Mouse (Mus musculus) intestine, postnatal 0 days (tissue): ENCODE results near the gene Orai3. TPM values are rescaled to one million over a fixed set of nuclear protein-coding genes. Genes with fewer than 3 reads are reported as not detected.

Experiments used
- ATAC-seq: fragments of 200-750 bp; cut with Nextera tagmentation; 2 replicates; pipeline ENCODE4 v1.8.0; 2017; ENCODE audit warnings: mild to moderate bottlenecking, moderate TSS enrichment, moderate library complexity
- H3K27ac ChIP-seq: fragments of 300-500 bp; sonication (generic); 2 replicates; pipeline ENCODE4 v1.5.1; 2014; ENCODE audit warnings: mild to moderate bottlenecking, low read depth, low read length, moderate library complexity
- H3K27me3 ChIP-seq: fragments of 300-500 bp; sonication (generic); replicated peaks from 2 replicates; pipeline ENCODE4 v1.6.1; 2014; ENCODE audit warnings: low read length, mixed read lengths; ENCODE audit not compliant: control insufficient read depth, insufficient read depth
- H3K36me3 ChIP-seq: fragments of 300-500 bp; sonication (generic); 2 replicates; pipeline ENCODE4 v1.6.1; 2014; ENCODE audit warnings: mild to moderate bottlenecking, moderate library complexity; ENCODE audit not compliant: control insufficient read depth, insufficient read depth
- H3K4me1 ChIP-seq: fragments of 300-500 bp; sonication (generic); replicated peaks from 2 replicates; pipeline ENCODE4 v1.6.1; 2014; ENCODE audit warnings: antibody characterized with exemption, low read length, mixed read lengths; ENCODE audit not compliant: control insufficient read depth, insufficient read depth
- H3K4me2 ChIP-seq: fragments of 300-500 bp; sonication (generic); replicated peaks from 2 replicates; pipeline ENCODE4 v1.6.1; 2014; ENCODE audit warnings: low read depth, mild to moderate bottlenecking, moderate library complexity
- H3K4me3 ChIP-seq: fragments of 300-500 bp; sonication (generic); 2 replicates; pipeline ENCODE4 v1.5.1; 2014; ENCODE audit warnings: low read depth, low read length
- H3K9ac ChIP-seq: fragments of 300-500 bp; sonication (generic); 2 replicates; pipeline ENCODE4 v1.6.1; 2014; ENCODE audit warnings: mild to moderate bottlenecking, low read depth, low read length
- H3K9me3 ChIP-seq: fragments of 300-500 bp; sonication (generic); 2 replicates; pipeline ENCODE4 v1.6.1; 2016; ENCODE audit warnings: mixed run types; ENCODE audit not compliant: control insufficient read depth
- CTCF ChIP-seq: sonication (generic); IDR thresholded peaks from 2 replicates; pipeline ENCODE4 v1.5.1; 2016; ENCODE audit warnings: low read depth, mild to moderate bottlenecking, control low read depth, antibody characterized with exemption, moderate library complexity
- WGBS: fragments of 180-500 bp; shearing (Covaris S2); extraction: QIAGEN DNeasy Blood & Tissue Kit; methylation state at CpG from one replicate; pipeline ENCODE4 v1.1.7; 2014; 5-methylcytosine and 5-hydroxymethylcytosine counted together
- polyA plus RNA-seq: library from polyadenylated mRNA; unstranded; fragments of >200 nt; fragmentation: Nextera tagmentation; extraction: Ambion mirVana; gene quantifications from 2 replicates; pipeline ENCODE4 v1.2.1, GENCODE M21; 2015

Gene Orai3
- polyA plus RNA-seq, 1 experiment from 2014 or later = 18.7 TPM

DNA sequence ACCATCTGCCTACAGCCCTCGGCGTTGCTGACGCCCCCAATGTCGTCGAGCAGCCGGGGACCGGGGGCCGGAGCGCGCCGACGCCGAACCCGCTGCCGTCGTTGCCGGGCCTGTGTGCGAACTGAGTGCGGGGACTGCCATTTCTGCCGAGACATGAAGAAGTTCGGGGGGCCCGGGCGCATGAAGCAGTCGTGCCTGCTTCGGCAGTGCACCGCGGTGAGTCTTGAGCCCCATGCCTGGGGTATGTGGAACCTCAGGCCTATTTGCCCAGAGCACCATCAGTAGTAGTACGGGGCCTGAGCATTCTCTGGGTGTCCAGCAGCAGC, 21.4 kb upstream of the Orai3 start:
- Histone ChIP-seq H3K27me3 (no peaks in the 10 kb centered on the region), H3K9ac (no peak overlapping the region), H3K4me2 (no peak overlapping the region), H3K9me3 (no peaks in the 10 kb centered on the region), H3K4me1 (0 out of 2 replicates have a peak, but pooled peaks cover 2% of the 10 kb centered on the region), H3K36me3 (peaks cover 52% of the 10 kb centered on the region), H3K4me3 (no peak overlapping the region), H3K27ac (no peak overlapping the region)
- WGBS = 90% methylated on average over 28 of the region's 28 CpGs
- ATAC-seq = no peak
- no peak for TF ChIP-seq CTCF

DNA sequence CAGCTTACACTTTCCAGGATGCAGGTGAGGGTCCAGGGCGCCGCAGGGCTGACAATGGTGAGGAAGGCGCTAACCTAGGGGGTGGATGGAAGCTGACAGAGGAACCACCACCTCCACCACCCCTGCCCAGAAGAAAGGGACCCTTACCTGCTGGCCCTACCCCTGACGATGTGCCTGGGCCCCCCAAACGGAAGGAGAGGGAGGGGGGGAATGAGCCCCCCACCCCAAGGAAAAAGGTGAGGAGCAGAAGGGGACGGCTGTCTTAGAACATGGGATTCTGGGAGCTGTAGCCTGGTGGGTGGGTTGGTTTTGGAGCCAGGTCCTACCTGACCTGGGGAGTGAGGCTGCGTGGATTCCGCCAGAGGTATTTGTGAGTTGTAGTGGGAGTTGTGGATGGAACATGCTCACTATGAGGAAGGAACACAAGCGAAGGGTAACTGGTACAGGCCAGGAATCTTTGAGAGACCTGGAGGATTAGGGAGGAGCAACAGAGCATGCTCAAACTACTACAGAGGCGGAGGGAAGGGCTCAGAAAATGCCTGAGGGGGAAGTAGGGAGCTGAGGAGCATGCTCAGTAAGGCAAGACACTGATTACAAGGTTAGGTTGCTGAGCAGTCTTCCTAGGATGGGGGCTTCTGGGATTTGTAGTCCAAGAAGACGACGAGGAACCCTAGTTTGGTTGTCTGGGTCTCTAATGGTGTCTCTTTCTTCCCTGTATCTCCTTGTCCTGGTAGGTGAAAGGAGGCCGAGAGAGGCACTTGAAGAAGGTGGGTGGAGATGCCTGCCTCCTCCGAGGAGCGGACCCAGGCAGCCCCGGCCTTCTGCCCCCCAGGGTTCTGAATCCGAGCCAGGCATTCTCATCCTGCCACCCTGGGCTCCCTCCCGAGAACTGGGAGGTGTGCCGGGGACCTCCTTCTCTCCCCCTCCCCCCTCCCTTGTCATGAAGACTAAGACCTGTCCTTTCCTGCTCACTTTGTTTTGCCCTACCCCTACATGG, 19.2 kb upstream of the Orai3 start:
- Histone ChIP-seq H3K27me3 (no peaks in the 10 kb centered on the region), H3K9me3 (no peaks in the 10 kb centered on the region), H3K27ac (no peak overlapping the region), H3K36me3 (peaks cover 72% of the 10 kb centered on the region), H3K9ac (no peak overlapping the region), H3K4me2 (no peak overlapping the region), H3K4me3 (no peak overlapping the region), H3K4me1 (no peaks in the 10 kb centered on the region)
- ATAC-seq = no peak
- TF ChIP-seq CTCF = no peak
- 88% methylated on average over 19 of the region's 19 CpGs for WGBS

GRCm38 (mm10) chr7:127751619-127752018, 18.0 kb upstream of the Orai3 start:
- 86% methylated on average over 5 of the region's 5 CpGs for WGBS

GRCm38 (mm10) chr7:127752069-127752468, 17.5 kb upstream of the Orai3 start:
- Histone ChIP-seq H3K4me2 (no peak overlapping the region), H3K36me3 (peaks cover 81% of the 10 kb centered on the region), H3K27me3 (no peaks in the 10 kb centered on the region), H3K9me3 (no peaks in the 10 kb centered on the region), H3K27ac (no peak overlapping the region), H3K9ac (no peak overlapping the region), H3K4me1 (no peaks in the 10 kb centered on the region), H3K4me3 (no peak overlapping the region)
- no peak for ATAC-seq
- 92% methylated on average over 27 of the region's 27 CpGs for WGBS
- no peak for TF ChIP-seq CTCF

More at GRCm38 (mm10) chr7:127751619-127752018, 18.0 kb upstream of the Orai3 start:
- no peak for TF ChIP-seq CTCF
- peaks cover 77% of the 10 kb centered on the region for H3K36me3 ChIP-seq
- no peaks in the 10 kb centered on the region for H3K27me3 ChIP-seq
- no peak overlapping the region for H3K4me3 ChIP-seq
- no peaks in the 10 kb centered on the region for H3K9me3 ChIP-seq
- no peak overlapping the region for H3K27ac ChIP-seq
- H3K4me2 ChIP-seq = no peak overlapping the region
- no peak overlapping the region for H3K9ac ChIP-seq
- no peaks in the 10 kb centered on the region for H3K4me1 ChIP-seq
- no peak for ATAC-seq

- Histone ChIP-seq H3K9me3 (no peaks in the 10 kb centered on the region), H3K4me1 (no peaks in the 10 kb centered on the region), H3K4me3 (no peak overlapping the region), H3K4me2 (no peak overlapping the region), H3K27ac (no peak overlapping the region), H3K36me3 (peaks cover 89% of the 10 kb centered on the region), H3K27me3 (no peaks in the 10 kb centered on the region), H3K9ac (no peak overlapping the region)
- TF ChIP-seq CTCF = no peak
- no peak for ATAC-seq
- whole genome bisulfite sequencing = 54% methylated on average over 5 of the region's 5 CpGs
Measured at GRCm38 (mm10) chr7:127753158-127753557, 16.5 kb upstream of the Orai3 start.

DNA sequence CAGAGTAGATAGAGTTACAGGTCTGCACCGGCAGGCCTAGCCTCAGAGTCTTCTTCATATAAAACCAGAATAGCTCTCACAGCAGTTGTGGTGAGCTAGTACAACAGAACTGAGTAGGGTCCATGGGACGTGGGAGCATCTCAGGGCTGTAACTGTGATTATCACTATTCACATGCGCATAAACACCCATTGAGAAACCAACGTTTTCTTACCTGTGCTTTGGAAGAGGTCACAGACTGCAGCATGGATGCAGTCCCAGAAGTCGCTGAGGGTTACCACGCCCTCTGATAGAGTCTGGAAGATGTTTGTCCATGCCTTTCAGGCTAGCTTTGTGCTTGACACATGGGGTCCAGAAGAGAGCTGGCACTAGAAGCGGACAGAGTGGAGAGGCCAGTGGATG, 15.9 kb upstream of the Orai3 start:
- ATAC-seq = no peak
- Histone ChIP-seq H3K4me1 (no peaks in the 10 kb centered on the region), H3K9ac (no peak overlapping the region), H3K4me2 (no peak overlapping the region), H3K27ac (no peak overlapping the region), H3K36me3 (peaks cover 83% of the 10 kb centered on the region), H3K9me3 (no peaks in the 10 kb centered on the region), H3K4me3 (no peak overlapping the region), H3K27me3 (no peaks in the 10 kb centered on the region)
- TF ChIP-seq CTCF = no peak
- 75% methylated on average over 7 of the region's 7 CpGs for WGBS
